Mouse (Mus musculus) thymus, postnatal 25 days (tissue): Measurements from ENCODE around the gene Lonrf2.

ENCODE experiments used
- DNase-seq: peaks from one replicate; pipeline ENCODE4 v3.0.0; 2022

Lonrf2 gene

DNA sequence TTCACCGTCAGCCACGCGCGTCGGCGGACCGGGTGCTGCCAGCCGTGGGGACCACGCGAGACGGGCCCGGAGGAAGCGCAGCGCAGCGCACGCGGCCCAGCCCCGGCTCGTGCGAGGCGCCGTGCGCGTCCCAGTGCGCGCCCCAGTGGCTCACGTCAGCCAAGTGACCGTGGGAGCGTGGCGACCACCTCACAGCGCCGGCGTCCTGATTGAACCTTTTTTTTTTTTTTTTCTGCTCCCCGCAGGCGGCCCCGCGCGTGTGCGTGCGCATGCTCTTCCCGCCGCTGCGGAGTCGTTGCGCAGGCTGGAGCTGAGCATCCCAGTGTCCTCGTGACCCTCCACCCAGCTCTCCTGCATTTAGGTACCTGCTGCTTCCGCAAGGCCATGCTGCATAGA lies at the start of gene Lonrf2:
Lonrf2 (minus strand) TSS at position 235 of the 396 bp plus-strand sequence.
- DNase-seq, result no peak

DNA sequence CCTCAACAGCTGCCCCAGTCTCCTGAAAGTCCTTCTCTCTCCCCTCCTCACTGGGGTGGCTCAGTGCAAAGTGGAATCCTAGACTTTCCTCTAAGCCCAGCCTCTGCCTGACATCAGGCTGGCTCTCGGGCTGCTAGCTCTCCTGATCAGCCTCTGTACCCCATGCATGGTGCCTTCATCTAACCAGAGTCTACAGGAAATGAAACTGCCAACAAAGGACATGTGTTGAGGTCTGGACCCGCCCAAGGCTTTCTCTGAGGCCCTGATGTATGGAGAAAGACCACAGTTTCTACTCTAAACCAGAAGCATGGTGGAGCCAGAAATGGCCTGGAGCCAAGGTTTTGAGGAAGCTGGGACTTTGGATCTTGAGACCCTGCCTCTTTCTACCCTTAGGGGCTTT lies 49.4 kb upstream of the Lonrf2 start:
- DNase-seq, result peak; percentile 64

DNA sequence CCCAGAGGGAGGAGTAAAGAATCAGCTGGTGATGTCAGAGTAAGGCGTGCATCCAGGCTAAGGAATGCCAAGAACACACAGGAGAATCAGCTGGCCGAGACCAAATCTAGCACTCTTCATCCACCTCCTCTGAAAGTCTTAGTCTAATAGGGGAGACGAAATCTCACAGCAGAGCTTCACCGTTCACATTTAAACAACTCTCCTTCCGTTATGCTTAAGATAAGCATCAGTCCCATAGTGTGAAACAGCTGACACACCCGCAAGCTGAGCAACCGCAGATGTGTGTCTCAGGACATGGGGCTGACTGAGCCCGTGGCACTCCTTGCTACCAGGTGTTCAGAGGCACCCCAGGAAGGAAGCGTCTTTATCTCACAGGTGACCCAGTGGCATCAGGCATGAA lies 47.3 kb upstream of the Lonrf2 start:
- peak; percentile 67 for DNase-seq

DNA sequence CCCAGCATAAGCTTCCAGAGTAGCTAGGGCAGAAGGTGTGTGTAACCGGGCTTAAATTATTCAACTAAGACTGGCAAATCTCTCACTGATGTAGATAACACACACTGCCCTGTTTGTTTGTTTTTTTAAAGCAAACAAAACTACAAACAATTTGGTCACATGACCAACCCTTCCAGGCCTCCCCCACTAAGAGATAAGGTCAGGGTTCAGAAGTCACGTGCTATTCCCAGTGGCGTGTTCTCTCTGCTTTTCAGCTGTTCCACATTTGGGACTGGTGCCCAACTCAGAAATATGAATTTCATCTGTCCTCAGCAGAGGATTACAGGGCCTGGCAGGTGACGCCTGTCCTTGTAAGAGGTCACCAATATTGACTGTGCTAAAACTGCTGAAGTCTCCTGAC lies 46.2 kb upstream of the Lonrf2 start:
- no peak for DNase-seq

DNA sequence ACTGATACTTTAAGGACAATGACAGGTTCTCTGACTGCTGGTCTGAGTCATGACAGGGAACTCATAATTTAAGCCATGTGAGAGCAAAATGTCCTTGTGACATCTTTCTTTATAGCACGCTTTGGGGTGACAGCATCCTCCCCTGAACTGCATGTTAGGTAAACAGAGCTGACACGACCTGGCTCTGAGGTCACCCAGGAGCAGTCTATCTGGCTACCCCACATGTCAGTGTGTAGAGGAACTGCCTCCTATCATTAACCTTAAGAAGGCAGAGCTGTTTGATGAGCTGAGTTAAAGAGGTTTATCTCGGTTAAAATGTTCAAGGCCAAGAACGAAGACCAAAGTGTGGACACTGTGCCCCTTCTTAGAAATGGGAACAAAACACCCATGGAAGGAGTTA lies 44.9 kb upstream of the Lonrf2 start:
- no peak for DNase-seq

DNA sequence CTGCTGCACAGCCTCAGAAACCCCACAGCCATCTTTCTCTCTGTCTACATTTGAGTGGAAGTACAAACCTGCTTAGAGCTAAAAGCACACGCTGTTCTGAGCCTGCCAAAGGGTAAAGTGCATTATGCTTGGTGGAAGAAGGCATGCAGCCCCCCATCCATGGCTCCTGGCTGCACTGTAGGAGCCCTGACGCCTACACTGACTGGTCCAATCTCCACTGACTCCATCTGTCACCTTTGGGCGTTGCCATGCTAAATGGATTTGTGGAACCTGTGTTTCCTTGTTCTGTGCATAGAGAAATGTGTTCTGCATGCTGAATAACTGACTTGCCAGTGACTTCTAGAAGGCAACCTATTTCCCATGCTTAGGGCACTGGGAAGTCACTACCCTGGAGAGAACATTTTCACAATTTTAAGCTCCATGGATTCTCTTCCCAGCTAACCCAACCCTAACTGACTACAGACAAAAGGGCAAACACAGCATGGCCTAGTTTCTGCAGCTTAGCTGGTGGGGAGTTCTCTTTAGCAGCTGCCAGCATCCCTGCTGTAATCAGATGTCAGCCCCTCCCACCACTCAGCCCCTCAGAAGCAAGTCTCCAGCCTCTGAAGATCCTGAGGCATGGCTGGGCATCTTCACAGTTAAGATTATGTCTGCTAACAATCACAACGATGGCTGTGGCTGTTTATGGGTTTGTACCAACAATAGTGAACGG lies 40.3 kb upstream of the Lonrf2 start:
- peak; percentile 37 for DNase-seq

DNA sequence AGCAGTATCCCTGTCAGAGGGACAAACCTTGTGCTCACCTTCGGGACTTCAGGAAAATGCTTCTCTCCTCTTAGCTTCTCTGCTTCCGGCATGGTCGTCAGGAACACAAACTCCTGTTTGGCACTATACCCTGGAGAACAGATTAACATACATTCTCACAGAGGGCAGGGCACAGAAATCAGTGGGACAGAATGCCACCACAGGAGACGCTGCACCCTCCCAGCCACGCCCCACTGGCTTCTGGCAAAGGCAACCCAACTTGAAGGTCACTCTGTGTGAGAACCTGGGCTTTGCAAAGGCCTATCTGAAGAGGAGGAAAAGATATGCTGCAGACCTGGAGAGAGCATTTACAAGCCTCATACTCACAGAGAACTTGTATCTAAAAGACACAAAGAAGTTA lies 37.4 kb upstream of the Lonrf2 start:
- DNase-seq, result no peak

DNA sequence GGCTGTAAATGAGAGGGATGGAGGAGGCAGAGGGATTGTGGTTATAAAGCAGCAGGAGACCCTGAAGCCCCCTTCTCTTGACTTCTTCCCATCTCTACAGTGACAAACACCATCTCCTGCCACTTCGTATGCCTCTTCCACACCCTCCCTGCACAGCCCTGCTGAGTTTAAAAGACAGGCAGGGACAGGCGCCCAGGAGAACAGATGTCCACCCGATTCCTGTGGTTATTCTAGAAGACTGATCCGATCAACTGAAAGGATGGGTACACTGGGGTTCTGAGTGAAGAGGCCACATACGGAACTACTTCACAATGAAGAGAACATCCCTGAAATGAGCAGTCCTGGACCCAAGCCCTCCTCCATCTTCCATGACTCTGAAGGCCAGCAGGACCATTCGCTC lies 35.3 kb upstream of the Lonrf2 start:
- DNase-seq, result no peak

DNA sequence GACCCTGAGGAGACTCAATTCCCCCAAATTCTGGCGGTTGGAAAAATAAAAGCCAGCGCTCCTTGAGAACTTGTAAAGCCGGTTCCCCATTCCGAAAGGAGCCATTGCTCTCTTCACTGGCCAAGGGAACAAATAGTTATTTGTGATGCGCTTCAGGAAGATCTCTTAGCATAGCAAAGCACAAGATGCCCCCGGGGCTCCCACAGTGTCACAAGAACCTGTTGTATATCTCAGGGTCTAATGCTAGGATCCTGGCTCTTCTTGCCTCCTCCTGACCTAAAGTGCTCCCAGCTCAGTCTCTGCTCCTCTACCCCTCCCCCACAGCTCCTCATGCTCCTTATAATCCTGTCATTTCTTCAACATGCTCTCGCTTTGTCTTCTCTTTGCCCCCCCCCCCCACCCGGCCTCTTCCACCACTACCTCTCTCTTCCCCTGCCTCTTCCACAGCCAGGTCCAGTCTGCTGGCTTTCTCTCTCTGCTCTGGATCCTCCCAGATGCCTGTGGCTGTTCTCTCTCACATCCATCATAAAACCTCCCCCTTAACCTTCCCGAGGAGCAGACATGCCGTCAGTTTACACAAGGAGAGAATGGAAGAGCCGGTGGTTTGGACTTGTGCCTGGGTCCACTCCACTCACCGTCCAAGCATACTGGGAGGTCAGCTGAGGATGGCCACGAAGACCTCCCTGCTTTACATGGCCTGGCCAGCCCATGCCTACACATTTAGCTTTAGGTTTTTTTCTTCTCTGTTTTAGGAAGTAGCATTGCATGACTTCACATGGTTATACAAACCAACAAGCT lies 33.1 kb upstream of the Lonrf2 start:
- no peak for DNase-seq

DNA sequence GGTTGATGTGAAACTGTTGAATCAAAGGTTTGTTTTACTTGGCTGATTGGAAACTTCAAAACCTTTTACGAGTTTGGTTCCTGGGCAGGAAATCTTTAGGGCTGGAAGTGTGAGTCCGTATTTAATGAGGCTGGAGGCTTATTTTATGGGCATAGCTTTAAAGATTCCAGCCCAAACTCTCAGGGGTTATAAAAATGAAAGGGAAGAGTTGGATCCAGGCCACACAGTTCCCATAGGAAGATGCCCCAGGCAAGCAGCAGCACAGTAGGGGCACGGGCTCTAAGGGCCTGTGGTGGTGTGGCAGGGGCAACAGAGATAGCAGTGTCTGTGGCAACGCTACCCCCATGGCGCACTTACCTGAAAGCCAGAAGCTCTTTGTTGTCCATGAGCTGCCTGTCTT lies 29.7 kb upstream of the Lonrf2 start:
- DNase-seq, result no peak

DNA sequence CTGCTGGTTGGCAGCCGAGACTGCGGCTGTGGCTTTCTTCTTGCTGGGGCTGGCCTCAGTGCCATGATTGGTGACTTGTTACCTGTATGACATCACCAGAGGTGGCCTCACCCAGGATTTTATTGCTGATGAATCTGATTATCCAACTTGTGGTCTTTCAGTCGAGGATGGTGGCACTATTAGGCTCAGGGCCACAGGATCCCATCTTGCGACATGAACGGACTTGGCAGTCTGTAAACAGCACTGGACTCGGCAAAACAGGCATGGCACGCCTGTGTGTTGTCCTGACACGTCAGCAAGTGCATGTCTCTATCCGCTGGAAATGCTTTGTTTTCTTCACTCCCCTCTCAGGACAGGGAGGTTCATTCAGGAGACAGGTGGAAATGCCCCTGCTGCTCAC lies 27.8 kb upstream of the Lonrf2 start:
- DNase-seq, result no peak

DNA sequence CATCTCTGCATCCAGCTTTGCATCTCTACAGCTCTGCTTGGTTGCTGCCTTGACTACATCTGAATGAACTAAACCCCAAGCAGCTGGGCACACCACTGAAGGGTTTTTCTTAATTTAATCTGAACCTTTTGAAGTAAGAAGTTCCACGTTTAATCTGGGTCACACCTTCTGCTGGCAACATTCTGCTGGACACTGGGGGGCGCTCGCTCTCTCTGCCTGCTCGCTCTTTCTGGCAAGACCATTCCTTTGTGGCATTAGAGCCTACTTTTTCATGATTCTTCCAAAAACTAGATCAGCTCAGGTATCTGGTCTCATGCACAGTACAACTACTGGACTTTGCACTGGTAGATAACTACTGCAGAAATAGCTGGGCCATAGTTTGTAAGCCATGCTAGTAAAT lies 25.7 kb upstream of the Lonrf2 start:
- peak; percentile 59 for DNase-seq

DNA sequence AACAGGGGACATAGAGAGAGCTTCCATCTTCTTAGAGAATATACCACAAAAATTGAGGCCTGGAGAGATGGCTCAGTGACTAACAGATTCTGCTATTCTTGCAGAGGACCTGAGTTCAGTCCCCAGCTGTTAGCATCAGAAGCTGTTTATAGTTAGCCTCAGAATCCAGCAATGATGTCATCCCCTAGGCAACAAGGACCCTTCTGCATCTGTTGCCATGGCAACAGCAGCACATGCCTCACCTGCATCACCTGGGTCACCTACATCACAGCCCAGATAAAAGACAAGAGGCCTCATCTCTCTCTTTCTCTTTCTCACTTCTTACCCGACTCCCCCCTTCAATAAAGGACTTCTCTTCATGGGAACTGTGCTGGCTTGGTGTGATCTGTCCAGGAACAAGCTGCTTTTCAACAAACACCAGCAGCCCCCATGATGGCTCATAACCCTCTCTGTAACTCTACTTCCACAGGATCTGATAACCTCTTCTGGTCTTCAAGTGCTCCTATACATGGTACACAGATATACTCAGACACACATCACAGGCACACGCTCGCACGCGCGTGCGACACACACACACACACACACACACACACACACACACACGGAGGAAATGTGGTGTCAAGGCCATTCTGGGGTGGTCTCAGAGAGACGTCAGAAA lies 24.5 kb upstream of the Lonrf2 start:
- DNase-seq, result no peak

DNA sequence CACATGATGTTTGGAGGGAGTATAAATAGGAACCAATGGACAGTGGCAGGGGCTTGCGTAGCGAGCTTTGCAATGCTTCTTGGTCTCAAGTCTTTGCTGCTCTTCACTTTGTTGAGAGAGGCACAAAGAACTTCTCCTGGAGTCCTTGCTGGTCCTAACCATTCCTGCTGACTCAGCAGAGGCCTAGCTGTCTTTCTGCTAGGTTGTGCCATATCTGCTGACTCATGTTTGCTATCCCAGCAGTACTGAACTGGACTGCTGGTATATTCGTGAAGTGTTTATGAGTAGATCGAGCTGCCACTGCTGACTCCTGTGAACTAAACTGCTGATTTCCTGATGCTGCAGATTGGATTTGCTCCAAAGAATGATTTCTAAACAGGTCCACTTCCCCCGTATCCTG lies 23.7 kb upstream of the Lonrf2 start:
- DNase-seq, result no peak

DNA sequence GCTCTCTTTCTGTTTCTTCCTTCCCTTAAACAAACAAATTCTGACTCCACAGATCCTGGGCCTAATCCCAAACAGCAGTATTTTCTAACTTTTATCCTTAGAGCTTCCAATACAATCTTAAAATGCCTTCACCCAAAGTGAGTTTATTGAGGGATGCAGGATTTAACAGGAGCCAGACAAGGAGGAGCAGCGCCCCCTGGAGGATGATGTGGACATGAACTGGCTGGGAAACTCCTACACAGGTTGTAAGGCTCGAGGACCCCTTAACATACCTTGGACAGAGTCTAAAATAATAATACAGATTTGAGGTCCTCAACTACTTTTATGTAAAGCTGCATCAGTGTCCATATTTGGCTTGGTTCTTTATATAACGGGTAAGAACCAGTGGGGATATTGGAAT lies 19.7 kb upstream of the Lonrf2 start:
- peak; percentile 51 for DNase-seq

DNA sequence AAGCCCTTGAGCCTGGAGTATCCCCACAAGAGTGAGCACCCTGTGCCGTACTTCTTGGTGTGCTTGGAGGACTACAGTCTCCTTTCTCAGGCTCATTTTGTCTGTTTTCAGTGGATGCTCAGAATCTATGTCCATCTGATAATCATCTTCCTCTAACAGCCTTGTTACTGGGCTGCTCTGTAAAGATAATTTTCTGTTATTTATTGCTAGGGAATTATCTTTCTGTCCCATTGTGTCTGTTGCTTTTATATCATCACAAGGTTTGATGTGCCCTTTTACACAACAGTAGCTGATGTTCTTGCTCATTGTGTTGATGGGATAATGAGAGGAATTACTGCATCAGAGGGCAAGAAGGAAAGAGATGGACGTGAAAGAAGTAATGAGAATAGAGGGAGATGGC lies 15.7 kb upstream of the Lonrf2 start:
- DNase-seq, result no peak

DNA sequence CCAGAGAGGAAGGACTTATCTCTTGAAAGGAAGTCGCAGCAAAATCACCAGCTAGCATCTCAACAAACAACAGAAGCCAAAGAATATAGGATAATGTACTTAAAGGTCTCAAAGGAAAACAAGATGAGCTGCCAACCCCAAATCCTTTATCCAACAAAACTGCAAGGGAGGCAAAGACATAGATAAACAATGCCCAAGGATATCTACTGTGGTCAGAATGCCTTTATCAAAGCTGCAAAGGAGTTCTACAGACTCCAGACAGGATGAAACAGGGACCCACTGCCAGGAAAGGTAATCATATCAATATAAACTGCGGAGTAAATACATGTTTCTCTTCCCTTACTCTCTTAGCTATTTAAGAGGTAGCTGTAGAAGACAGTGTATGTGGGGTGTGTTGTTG lies 14.1 kb upstream of the Lonrf2 start:
- no peak for DNase-seq

DNA sequence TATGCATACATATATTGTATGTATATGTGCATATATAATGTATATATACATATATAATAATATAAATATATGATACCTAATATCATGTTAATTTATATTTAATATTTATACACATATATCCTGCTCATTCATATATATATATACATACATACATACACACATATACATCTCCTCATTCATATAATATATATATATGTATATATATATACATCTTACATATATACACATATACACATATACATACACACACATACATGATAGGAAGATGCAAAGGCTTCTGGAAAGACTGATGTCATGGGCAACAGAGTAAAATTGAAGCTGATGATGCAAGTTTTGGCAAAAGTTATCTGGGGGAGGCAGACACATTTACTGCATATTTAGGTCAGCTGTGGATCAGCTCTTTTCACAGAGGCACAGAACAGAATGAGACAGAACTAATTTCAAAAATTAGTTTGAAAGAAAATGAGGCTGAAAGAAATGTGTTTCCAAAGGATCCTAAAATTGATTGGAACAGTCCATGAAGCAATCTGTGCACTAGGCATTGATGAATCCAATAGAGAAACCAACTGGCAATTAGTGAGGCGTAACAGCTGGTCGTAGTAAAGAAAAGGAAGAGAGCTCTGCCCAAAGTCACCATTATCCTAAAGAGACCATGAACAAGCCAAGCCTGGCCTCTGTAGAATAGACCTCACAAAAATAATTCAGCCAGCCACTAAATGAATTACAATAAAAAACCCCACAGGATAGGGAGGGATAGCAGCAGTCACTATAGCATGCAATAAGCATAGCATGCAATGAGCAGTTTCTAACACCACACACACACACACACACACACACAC lies 12.2 kb upstream of the Lonrf2 start:
- no peak for DNase-seq

DNA sequence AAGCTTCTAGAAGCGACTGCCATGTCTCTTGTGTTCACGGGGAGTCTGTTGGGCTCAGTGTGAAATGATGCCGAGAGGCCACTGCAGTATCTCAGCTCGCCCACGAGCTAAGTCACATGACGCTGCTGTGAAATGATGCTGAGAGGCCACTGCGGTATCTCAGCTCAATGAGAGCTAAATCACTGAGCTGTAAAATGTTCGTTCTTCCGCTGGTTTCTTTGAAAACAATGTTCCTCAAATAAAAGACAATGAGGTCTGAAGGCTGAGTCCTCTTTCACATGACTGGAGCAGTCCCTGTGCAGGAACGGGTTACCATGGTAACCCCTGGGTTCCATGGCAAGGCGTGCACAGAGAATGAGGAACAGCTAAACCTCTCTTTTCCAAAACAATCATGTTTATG lies 11.5 kb upstream of the Lonrf2 start:
- DNase-seq, result no peak

DNA sequence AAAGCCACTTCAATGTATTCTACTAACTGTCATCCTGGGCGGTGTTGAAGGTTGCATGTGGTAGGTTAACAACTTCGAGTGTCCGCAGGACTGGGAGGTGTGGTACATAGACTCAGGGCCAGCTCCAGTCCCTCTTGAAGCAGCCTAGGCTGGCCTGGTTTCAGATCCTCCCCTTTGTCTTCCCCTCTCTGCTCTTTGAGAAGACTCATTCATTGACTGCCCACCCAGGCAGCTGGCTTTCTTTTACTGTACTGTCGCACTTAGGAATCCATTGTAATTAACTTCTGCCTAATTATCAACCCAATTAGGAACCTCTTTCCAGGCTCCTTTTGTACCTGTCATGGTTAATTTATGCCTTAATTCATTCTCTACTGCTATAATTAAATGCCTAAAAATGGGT lies 6.8 kb upstream of the Lonrf2 start:
- no peak for DNase-seq

DNA sequence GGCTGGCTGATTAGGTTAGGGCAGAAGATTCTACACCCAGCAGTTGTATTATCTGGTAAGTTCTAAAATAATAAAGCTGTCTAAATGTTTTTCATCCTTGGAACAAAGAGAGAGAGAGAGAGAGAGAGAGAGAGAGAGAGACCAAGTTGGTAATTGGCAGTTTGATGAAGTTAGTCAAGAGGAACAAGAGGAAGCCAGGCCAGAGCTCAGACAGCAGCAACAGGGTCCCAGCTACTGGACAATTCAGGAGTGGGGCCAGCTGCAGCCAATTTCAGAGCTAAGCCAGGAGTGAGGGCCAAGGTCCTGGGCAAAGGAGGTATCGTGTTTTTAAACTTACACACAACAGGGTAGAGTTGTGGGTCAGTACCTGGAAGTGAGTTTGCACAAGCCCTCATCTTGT lies 6.3 kb upstream of the Lonrf2 start:
- no peak for DNase-seq

DNA sequence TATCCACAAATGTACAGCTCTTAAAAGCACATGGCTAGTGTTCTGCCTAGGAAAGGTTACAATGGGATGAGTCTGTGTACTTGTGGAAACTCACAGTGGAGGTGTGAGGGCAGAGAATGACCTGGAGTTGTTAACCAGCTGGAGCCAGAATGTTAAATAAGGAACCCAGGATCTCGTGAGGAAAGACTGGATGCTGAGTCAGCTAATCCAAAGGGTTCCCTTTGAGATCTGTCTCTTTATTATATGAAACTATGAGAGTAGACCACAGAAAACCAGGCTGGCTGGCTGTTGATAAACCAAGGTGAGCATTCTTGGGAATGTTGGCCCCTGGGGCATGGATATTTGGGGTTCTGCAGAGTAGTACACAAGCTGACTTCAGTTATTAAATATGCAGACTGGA lies 3.4 kb upstream of the Lonrf2 start:
- no peak for DNase-seq
